In the genomic region with DNA sequence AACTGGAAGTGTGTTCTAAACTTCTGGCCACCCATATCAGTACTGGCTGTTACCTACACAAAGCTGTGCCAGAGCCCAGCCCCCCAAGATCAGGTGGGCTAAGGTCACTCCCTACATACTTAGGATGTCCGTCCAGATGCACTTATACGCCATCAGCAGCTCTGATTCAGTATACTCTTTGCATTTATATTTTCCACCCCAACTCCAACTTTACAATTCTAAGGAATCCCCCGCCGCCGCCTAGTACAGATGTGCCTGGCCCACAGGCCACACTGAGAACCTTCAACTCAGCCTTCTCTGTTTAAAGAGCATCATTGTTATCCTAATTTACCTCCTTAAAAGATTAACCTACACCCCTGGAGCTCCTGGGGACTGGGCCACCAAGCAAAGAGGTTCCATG, we compare ENCODE assay signal across 26 mouse cellular contexts. TPM values are rescaled to one million over a fixed set of nuclear protein-coding genes. Genes with fewer than 3 reads are reported as not detected.
DNase-seq lines count a peak whose midpoint lies in the region; ATAC-seq lines count a peak whose summit lies in the region.
"Had no signal": no experiment of that assay in that cellular context is flagged by ENCODE, and none has a peak within 500 bp of the region (broad histone marks: within the 10 kb centered on the region; RNA-seq: fewer than 3 reads in every experiment).

No protein-coding gene starts in this region.

- H3K27me3 ChIP-seq in limb, embryonic 10.5 days (ENCODE audit: low read depth, poor library complexity, severe bottlenecking): no peaks in the 10 kb centered on the region
- H3K27me3 ChIP-seq: embryonic facial prominence, embryonic 15.5 days; forebrain, embryonic 12.5 days; forebrain, embryonic 15.5 days; heart, embryonic 13.5 days; hindbrain, embryonic 12.5 days; hindbrain, embryonic 15.5 days had no signal

- H3K36me3 ChIP-seq in limb, embryonic 10.5 days: peaks cover 33% of the 10 kb centered on the region
- H3K36me3 ChIP-seq: embryonic facial prominence, embryonic 15.5 days; forebrain, embryonic 12.5 days; forebrain, embryonic 15.5 days; hindbrain, embryonic 15.5 days had no signal

- H3K4me3 ChIP-seq in limb, embryonic 10.5 days: no peak overlapping the region
- H3K4me3 ChIP-seq: embryonic facial prominence, embryonic 15.5 days; forebrain, embryonic 12.5 days; forebrain, embryonic 15.5 days; heart, embryonic 13.5 days; hindbrain, embryonic 12.5 days; hindbrain, embryonic 15.5 days had no signal

- DNase-seq in heart, adult 11 months: peak; percentile 70
- no peak for DNase-seq in heart, postnatal 4 days
- DNase-seq in testis, postnatal 10 days (ENCODE audit: low spot score): peak; percentile 26
- DNase-seq in testis, postnatal 14 days (ENCODE audit: low spot score): no peak
- DNase-seq in ES-CJ7 (ENCODE audit: low read depth, low spot score): peak; percentile 82
- peak; percentile 78 for DNase-seq in ZHBTc4 (ENCODE audit: low read depth, low spot score)
- no peak for DNase-seq in limb, embryonic 10.5 days (ENCODE audit: low spot score)
- DNase-seq: adrenal gland, adult 2 months; adrenal gland, postnatal 14 days; cerebellum, adult 11-12 months; cerebellum, adult 8-10 months; cerebellum, postnatal 10 days; cerebellum, postnatal 36 days; embryo, embryonic 11 days; gastrocnemius, postnatal 10 days; gastrocnemius, postnatal 36 days; heart, postnatal 14 days; kidney, adult 18-20 months had no signal

- H3K27ac ChIP-seq in limb, embryonic 10.5 days: no peak overlapping the region
- H3K27ac ChIP-seq: embryonic facial prominence, embryonic 15.5 days; forebrain, embryonic 12.5 days; forebrain, embryonic 15.5 days; heart, embryonic 13.5 days; hindbrain, embryonic 12.5 days; hindbrain, embryonic 15.5 days had no signal

- H3K9me3 ChIP-seq in limb, embryonic 10.5 days (replicated peaks): no peaks in the 10 kb centered on the region
- H3K9me3 ChIP-seq: embryonic facial prominence, embryonic 15.5 days; forebrain, embryonic 12.5 days; forebrain, embryonic 15.5 days; heart, embryonic 13.5 days; hindbrain, embryonic 12.5 days; hindbrain, embryonic 15.5 days had no signal

- ATAC-seq in cerebellum, adult (ENCODE audit: insufficient number of reproducible peaks, low FRiP score, low TSS enrichment): no peak
- ATAC-seq: CD4-positive, CD25-positive, alpha-beta regulatory T cell, adult 4 months; forebrain, embryonic 15.5 days had no signal

- WGBS in limb, embryonic 10.5 days: 93% methylated on average over 5 of the region's 5 CpGs

- H3K4me1 ChIP-seq in limb, embryonic 10.5 days: peaks cover 10% of the 10 kb centered on the region; the same call in 1 of the 2 replicates
- H3K4me1 ChIP-seq: forebrain, embryonic 15.5 days; hindbrain, embryonic 12.5 days; hindbrain, embryonic 15.5 days had no signal

RNA-seq across cellular contexts. Expression of a gene that starts 23.3 kb away (rescaled TPM):
- 10 to 100 TPM; 23.9 to 24.8 TPM for total RNA-seq in heart, postnatal 4 days (2021)
- 203 and 204 TPM in 2 replicates for polyA plus RNA-seq in limb, embryonic 10.5 days (2016; fragmentation: Nextera tagmentation; extraction: Ambion mirVana)

Comparison
In these comparisons a context has a peak if more than half of its experiments do, and no peak if none do; other contexts are left out.
1. DNase-seq: peak in heart, adult 11 months (single experiment), testis, postnatal 10 days (single experiment), ES-CJ7 (single experiment) and ZHBTc4 (single experiment); none in heart, postnatal 4 days (single experiment), testis, postnatal 14 days (single experiment) and limb, embryonic 10.5 days (single experiment).